ENCODE assay signal across 9 mouse cellular contexts in genomic region chr7:113774039-113774438, GRCm38 (mm10). TPM values are rescaled to one million over a fixed set of nuclear protein-coding genes. Genes with fewer than 3 reads are reported as not detected.
A peak's percentile ranks its signal among the peaks of the same experiment; 100 is the strongest.
DNase-seq lines count a peak whose midpoint lies in the region; ATAC-seq and TF ChIP-seq lines count a peak whose summit lies in the region.
"Had no signal": no experiment of that assay in that cellular context is flagged by ENCODE, and none has a peak within 500 bp of the region (broad histone marks: within the 10 kb centered on the region; RNA-seq: fewer than 3 reads in every experiment).

No protein-coding gene starts in this region.

- TF ChIP-seq CTCF in liver, adult 2 months (IDR thresholded peaks at IDR 0.05; ENCODE audit: low read depth, low read length), result peak; percentile 89

- H3K4me1 ChIP-seq in heart, embryonic 10.5 days, result peaks cover 45% of the 10 kb centered on the region
- peaks cover 3% of the 10 kb centered on the region for H3K4me1 ChIP-seq in forebrain, embryonic 16.5 days (replicated peaks; ENCODE audit: control insufficient read depth, insufficient read depth, low read length)
- peaks cover 6% of the 10 kb centered on the region for H3K4me1 ChIP-seq in liver, adult 2 months (ENCODE audit: control insufficient read depth, insufficient read depth, low read length)
- H3K4me1 ChIP-seq in stomach, embryonic 16.5 days (ENCODE audit: control insufficient read depth, insufficient read depth, low read length), result 0 out of 2 replicates have a peak, but pooled peaks cover 6% of the 10 kb centered on the region

- WGBS in heart, embryonic 10.5 days, result 16% methylated on average over 7 of the region's 7 CpGs
- WGBS in forebrain, embryonic 16.5 days, result 17% methylated on average over 7 of the region's 7 CpGs
- 17% methylated on average over 7 of the region's 7 CpGs for WGBS in liver, adult 2 months
- 16% methylated on average over 7 of the region's 7 CpGs for WGBS in stomach, embryonic 16.5 days

- H3K27ac ChIP-seq in heart, embryonic 10.5 days, result no peak overlapping the region
- H3K27ac ChIP-seq in forebrain, embryonic 16.5 days (ENCODE audit: low read length), result no peak overlapping the region
- H3K27ac ChIP-seq in liver, adult 2 months (replicated peaks; ENCODE audit: insufficient read depth, low read depth, low read length), result no peak overlapping the region
- H3K27ac ChIP-seq in stomach, embryonic 16.5 days (ENCODE audit: low read length), result no peak overlapping the region

- DNase-seq in heart, adult 11 months, result peak; percentile 92
- DNase-seq in heart, embryonic 10.5 days (ENCODE audit: low spot score), result no peak
- DNase-seq in induced T-regulatory cell, adult 2 months (ENCODE audit: low read depth), result peak; percentile 75
- DNase-seq in liver, adult 2 months (ENCODE audit: extremely low read depth, low read depth, low spot score), result peak; percentile 43

- no peak overlapping the region for H3K4me3 ChIP-seq in heart, embryonic 10.5 days
- H3K4me3 ChIP-seq in forebrain, embryonic 16.5 days (replicated peaks; ENCODE audit: low read length), result no peak overlapping the region
- no peak overlapping the region for H3K4me3 ChIP-seq in liver, adult 2 months (ENCODE audit: insufficient read depth, low read depth, low read length)
- H3K4me3 ChIP-seq in myocyte, result no peak overlapping the region
- H3K4me3 ChIP-seq in stomach, embryonic 16.5 days (replicated peaks; ENCODE audit: low read length), result no peak overlapping the region

- no peak for TF ChIP-seq POLR2A in liver, adult 2 months (IDR thresholded peaks at IDR 0.05; ENCODE audit: extremely low read depth, insufficient read depth, low read length)
- no peak for TF ChIP-seq POLR2A in myocyte (IDR thresholded peaks at IDR 0.05; ENCODE audit: insufficient read length, low read depth)

- H3K36me3 ChIP-seq in heart, embryonic 10.5 days, result peaks cover 14% of the 10 kb centered on the region
- no peaks in the 10 kb centered on the region for H3K36me3 ChIP-seq in forebrain, embryonic 16.5 days (ENCODE audit: control insufficient read depth, insufficient read depth)
- H3K36me3 ChIP-seq in liver, adult 2 months (ENCODE audit: control insufficient read depth, insufficient read depth, low read length), result no peaks in the 10 kb centered on the region
- no peaks in the 10 kb centered on the region for H3K36me3 ChIP-seq in myocyte (ENCODE audit: control insufficient read depth, insufficient read depth)
- H3K36me3 ChIP-seq in stomach, embryonic 16.5 days (ENCODE audit: control insufficient read depth, insufficient read depth, low read length), result no peaks in the 10 kb centered on the region
- H3K36me3 ChIP-seq: G1E had no signal

- ATAC-seq in cerebellum, adult (ENCODE audit: insufficient number of reproducible peaks, low FRiP score, low TSS enrichment), result peak; percentile 65; the same call in 1 of the 2 replicates
- ATAC-seq in forebrain, embryonic 16.5 days, result peak; percentile 58
- peak; percentile 63; the same call in 1 of the 2 replicates for ATAC-seq in stomach, embryonic 16.5 days (ENCODE audit: insufficient read depth, low FRiP score)

- no peaks in the 10 kb centered on the region for H3K9me3 ChIP-seq in heart, embryonic 10.5 days
- no peaks in the 10 kb centered on the region for H3K9me3 ChIP-seq in forebrain, embryonic 16.5 days (ENCODE audit: control insufficient read depth, low read length)
- peaks cover 3% of the 10 kb centered on the region; the same call in 1 of the 2 replicates for H3K9me3 ChIP-seq in stomach, embryonic 16.5 days (replicated peaks; ENCODE audit: control insufficient read depth, low read length)

- no peak overlapping the region for H3K4me2 ChIP-seq in forebrain, embryonic 16.5 days (ENCODE audit: low read length)
- H3K4me2 ChIP-seq in myocyte (ENCODE audit: low read depth), result no peak overlapping the region
- H3K4me2 ChIP-seq in stomach, embryonic 16.5 days (ENCODE audit: low read depth, low read length), result no peak overlapping the region

- H3K9ac ChIP-seq in forebrain, embryonic 16.5 days (replicated peaks; ENCODE audit: low read depth, low read length), result no peak overlapping the region
- H3K9ac ChIP-seq in liver, adult 2 months (ENCODE audit: low read depth, low read length), result no peak overlapping the region
- H3K9ac ChIP-seq in stomach, embryonic 16.5 days (ENCODE audit: low read length), result no peak overlapping the region

- H3K79me2 ChIP-seq in liver, adult 2 months (ENCODE audit: control insufficient read depth, insufficient read depth, low read length), result no peaks in the 10 kb centered on the region
- no peaks in the 10 kb centered on the region for H3K79me2 ChIP-seq in myocyte (ENCODE audit: control insufficient read depth, insufficient read depth)

- no peaks in the 10 kb centered on the region for H3K27me3 ChIP-seq in heart, embryonic 10.5 days (ENCODE audit: insufficient read depth, poor library complexity, severe bottlenecking)
- H3K27me3 ChIP-seq in forebrain, embryonic 16.5 days (replicated peaks; ENCODE audit: control insufficient read depth, insufficient read depth, low read length), result 0 out of 2 replicates have a peak, but pooled peaks cover 2% of the 10 kb centered on the region
- H3K27me3 ChIP-seq in liver, adult 2 months (ENCODE audit: control insufficient read depth, insufficient read depth, low read length), result 0 out of 2 replicates have a peak, but pooled peaks cover 4% of the 10 kb centered on the region
- H3K27me3 ChIP-seq in myocyte (ENCODE audit: control insufficient read depth, insufficient read depth, insufficient read length), result peaks cover 10% of the 10 kb centered on the region
- H3K27me3 ChIP-seq in stomach, embryonic 16.5 days (ENCODE audit: control insufficient read depth, insufficient read depth, low read length), result no peaks in the 10 kb centered on the region

- H3ac ChIP-seq in myocyte (ENCODE audit: control insufficient read depth, insufficient read length), result no peak overlapping the region

TF ChIP-seq in myocyte, 11 proteins besides CTCF, POLR2A, EP300 and RAD21:
- TF ChIP-seq MYOD1 (IDR thresholded peaks at IDR 0.05; ENCODE audit: control insufficient read depth in 1 of 3, insufficient read length in 2 of 3, low read depth in 2 of 3) (peak in 2 of 3 experiments; percentile 28 to 53), MYOG (IDR thresholded peaks at IDR 0.05; ENCODE audit: control insufficient read depth in 1 of 3, insufficient read depth in 1 of 3, insufficient read length in 2 of 3, low read depth in 2 of 3) (peak in 1 of 3 experiments; percentile 54), REST (IDR thresholded peaks at IDR 0.05; ENCODE audit: insufficient read depth, insufficient read length) (no peak)
TF ChIP-seq in myocyte: peak in this region for 2.

RNA-seq across cellular contexts. Expression of gene Spon1, which starts 8.2 kb away (rescaled TPM):
- polyA plus RNA-seq in heart, embryonic 10.5 days (2016; fragmentation: Nextera tagmentation; extraction: Ambion mirVana), result 62.0 and 100 TPM in 2 replicates
- polyA plus RNA-seq in forebrain, embryonic 16.5 days (2015; fragmentation: Nextera tagmentation; extraction: Ambion mirVana), result 13.6 and 19.3 TPM in 2 replicates
- 0.28 and 0.40 TPM in 2 replicates for total RNA-seq in liver, adult 2 months (2014; rRNA removed)
- polyA plus RNA-seq in liver, adult 2 months (2012; rRNA removed), result 0.22 and 0.31 TPM in 2 replicates
- 0.04 TPM for polyA plus RNA-seq in myocyte (2012; fragmentation: generic; extraction: Trizol)
- polyA plus RNA-seq in stomach, embryonic 16.5 days (2015; fragmentation: Nextera tagmentation; extraction: Ambion mirVana), result 17.8 and 18.1 TPM in 2 replicates
- polyA plus RNA-seq: G1E had no signal

Comparison
In these comparisons a context has a peak if more than half of its experiments do, and no peak if none do; other contexts are left out.
1. RNA of gene Spon1, which starts 8.2 kb away (polyA plus RNA-seq): 62.0 to 100 TPM in heart, embryonic 10.5 days, 13.6 to 19.3 TPM in forebrain, embryonic 16.5 days and 17.8 to 18.1 TPM in stomach, embryonic 16.5 days; 0.22 to 0.31 TPM in liver, adult 2 months and 0.04 TPM in myocyte (single experiment); every median in the first group is over 10 times any median in the second.
2. Peak in every context shown above with its lines, with median percentiles within 50 percentile points of each other: ATAC-seq.